Mouse (Mus musculus): ENCODE results near the gene Tpp2. TPM values are rescaled to one million over a fixed set of nuclear protein-coding genes. Genes with fewer than 3 reads are reported as not detected.

Gene Tpp2
- 100 to 1,000 TPM; 138 to 141 TPM for polyA plus RNA-seq (2017; shearing (Covaris generic))

GRCm38 (mm10) chr1:43933488-43934415, at the start of gene Tpp2:
Gene Tpp2 (plus strand): TSS chr1:43933647.

GRCm38 (mm10) chr1:44019934-44020333, 86.5 kb downstream of the Tpp2 start, which contains the start of gene Mettl21c:
Gene Mettl21c (minus strand): TSS chr1:44020034.

Other genes with a start within 250 kb of the Tpp2 start
- gene 1500015O10Rik, start 203.0 kb upstream of the Tpp2 start, polyA plus RNA-seq (2017; shearing (Covaris generic)), result under 1 TPM; 0.23 to 0.64 TPM
- 10 to 100 TPM; 14.2 to 15.0 TPM for gene Uxs1, start 105.8 kb upstream of the Tpp2 start, polyA plus RNA-seq (2017; shearing (Covaris generic))
- gene Mettl21c, start 86.4 kb downstream of the Tpp2 start, polyA plus RNA-seq (2017; shearing (Covaris generic)), result 1 to 10 TPM in 1 of 2 experiments, under 1 TPM in 1; 0.48 to 1.2 TPM
- gene Gm8251, start 128.3 kb downstream of the Tpp2 start, polyA plus RNA-seq (2017; shearing (Covaris generic)), result under 1 TPM; 0.20 to 0.70 TPM
- gene Tex30, start 168.8 kb downstream of the Tpp2 start, polyA plus RNA-seq (2017; shearing (Covaris generic)), result 10 to 100 TPM; 39.1 to 48.6 TPM
- gene Kdelc1, start 185.2 kb downstream of the Tpp2 start, polyA plus RNA-seq (2017; shearing (Covaris generic)), result 10 to 100 TPM; 10.7 to 14.9 TPM
- gene Bivm, start 185.3 kb downstream of the Tpp2 start, polyA plus RNA-seq (2017; shearing (Covaris generic)), result 10 to 100 TPM; 11.8 to 13.4 TPM
- 10 to 100 TPM; 18.9 to 23.6 TPM for gene Ercc5, start 214.1 kb downstream of the Tpp2 start, polyA plus RNA-seq (2017; shearing (Covaris generic))